Mouse (Mus musculus): ENCODE measurements around the gene Sf3b3.

- TF ChIP-seq POLR2A (IDR thresholded peaks at IDR 0.05; ENCODE audit: control insufficient read depth in 1 of 2, insufficient read depth in 1 of 2, low read depth in 1 of 2, low read length in 2 of 2, poor library complexity in 1 of 2) (no peak), NRF1 (IDR thresholded peaks at IDR 0.05; ENCODE audit: insufficient read depth, low read depth, low read length, poor library complexity, severe bottlenecking) (no peak), MAFK (IDR thresholded peaks at IDR 0.05; ENCODE audit: borderline replicate concordance, low read depth, low read length) (no peak), BHLHE40 (IDR thresholded peaks at IDR 0.05; ENCODE audit: borderline replicate concordance, low read depth, low read length) (no peak), RAD21 (IDR thresholded peaks at IDR 0.05; ENCODE audit: low read depth, low read length) (no peak), UBTF (IDR thresholded peaks at IDR 0.05; ENCODE audit: borderline replicate concordance, insufficient read depth, low read depth, low read length) (no peak), NELFE (IDR thresholded peaks at IDR 0.05; ENCODE audit: low read depth, low read length) (no peak)
These were observed 85.4 kb downstream of the Sf3b3 start for GRCm38 (mm10) chr8:110761185-110761584.
